Mouse (Mus musculus) adipose tissue, adult 10 weeks (tissue): Measurements from ENCODE around the gene Rilpl1. TPM values are rescaled to one million over a fixed set of nuclear protein-coding genes. Genes with fewer than 3 reads are reported as not detected.

Source experiments
- polyA plus RNA-seq: library from polyadenylated mRNA; stranded (reverse); fragments of 350-450 nt; fragmentation: Illumina TruSeq; extraction: RNeasy Lipid Tissue Mini Kit (QIAGEN cat#74804); gene quantifications from one replicate; pipeline ENCODE4 v1.2.3, GENCODE M21; 2014; ENCODE audit warnings: low read depth, low replicate concordance

The Rilpl1 gene
- 31.6 TPM for polyA plus RNA-seq

GRCm38 (mm10) chr5:124530655-124531582 lies at the start of gene Rilpl1:
TSS of gene Rilpl1 (minus strand) at chr5:124531391.

GRCm38 (mm10) chr5:124578633-124579317 lies 47.6 kb upstream of the Rilpl1 start, which contains the start of the genes Eif2b1 and Gtf2h3:
TSS of gene Eif2b1 (minus strand) at chr5:124579131.
TSS of gene Gtf2h3 (plus strand) at chr5:124579140.

GRCm38 (mm10) chr5:124552558-124553307 lies 21.5 kb upstream of the Rilpl1 start, which contains the start of gene Ddx55:
TSS of gene Ddx55 (plus strand) at chr5:124552864.

GRCm38 (mm10) chr5:124540383-124540786 lies 9.2 kb upstream of the Rilpl1 start, which contains the start of gene Tmed2:
TSS of gene Tmed2 (plus strand) at chr5:124540695.

GRCm38 (mm10) chr5:124482966-124483654 lies 48.1 kb downstream of the Rilpl1 start, which contains the start of gene Snrnp35:
TSS of gene Snrnp35 (plus strand) at chr5:124483134.

Other genes with a start within 250 kb of the Rilpl1 start
- 4.0 TPM for gene Mphosph9, start 203.4 kb downstream of the Rilpl1 start, polyA plus RNA-seq
- 14.3 TPM for gene 2810006K23Rik, start 203.3 kb downstream of the Rilpl1 start, polyA plus RNA-seq
- 130 TPM for gene Cdk2ap1, start 168.3 kb downstream of the Rilpl1 start, polyA plus RNA-seq
- gene Sbno1, start 105.4 kb downstream of the Rilpl1 start, polyA plus RNA-seq = 27.4 TPM
- 71.2 TPM for gene Kmt5a, start 91.5 kb downstream of the Rilpl1 start, polyA plus RNA-seq
- gene Rilpl2, start 53.0 kb downstream of the Rilpl1 start, polyA plus RNA-seq = 21.1 TPM
- gene Snrnp35, start 48.3 kb downstream of the Rilpl1 start, polyA plus RNA-seq = 12.0 TPM
- gene Tmed2, start 9.3 kb upstream of the Rilpl1 start, polyA plus RNA-seq = 440 TPM
- gene Ddx55, start 21.5 kb upstream of the Rilpl1 start, polyA plus RNA-seq = 10.4 TPM
- gene Eif2b1, start 47.7 kb upstream of the Rilpl1 start, polyA plus RNA-seq = 28.2 TPM
- 27.6 TPM for gene Gtf2h3, start 47.7 kb upstream of the Rilpl1 start, polyA plus RNA-seq
- gene Atp6v0a2, start 97.2 kb upstream of the Rilpl1 start, polyA plus RNA-seq = 24.2 TPM
- 2.2 TPM for gene Dnah10, start 193.7 kb upstream of the Rilpl1 start, polyA plus RNA-seq